Mouse (Mus musculus): ENCODE measurements at regions not wholly inside any gene's neighbourhood (a gene's known extent, or its start where the extent isn't known, plus 50 kb on each side); places are given as distances from the start of the nearest gene placed in this dataset.

GRCm38 (mm10) chrX:103904038-103904696, 76.9 kb downstream of the Rlim start:
- no peak for TF ChIP-seq CTCF (IDR thresholded peaks at IDR 0.05)
- DNase-seq = no peak
- Histone ChIP-seq H3K4me3 (no peak overlapping the region), H3K27ac (no peak overlapping the region)
- intact Hi-C loops (cut with DNase I) = no loop called here

- H3K4me3 ChIP-seq = peak overlapping the region; percentile 37; the same call in 1 of the 2 replicates
- H3K27ac ChIP-seq = no peak overlapping the region
- no peak for TF ChIP-seq CTCF (IDR thresholded peaks at IDR 0.05)
- intact Hi-C loops (cut with DNase I) = no loop called here
- no peak for DNase-seq
Observed at GRCm38 (mm10) chrX:103879329-103879935, 57.6 kb upstream of the Slc16a2 start.

Measured in gastrocnemius, adult 2 months (tissue).